Mouse (Mus musculus) frontal cortex, postnatal 36 days (tissue): ENCODE data around the gene Slain2.
A peak's percentile ranks its signal among the peaks of the same experiment; 100 is the strongest.
"Not testable (repeated sequence)": the region's sequence is repeated elsewhere in the genome, so short reads cannot be mapped to it uniquely, and the experiment has no call there.

Source experiments
- DNase-seq, 2 experiments: peaks; one replicate each; pipeline ENCODE4 v3.0.0; 2022; ENCODE audit warnings: low spot score in 2 of 2

The Slain2 gene

GRCm38 (mm10) chr5:72950252-72950651 is 36.1 kb downstream of the Slain2 start:
- DNase-seq, result no peak

- no peak for DNase-seq
Measured at GRCm38 (mm10) chr5:72953996-72954604, 40.0 kb downstream of the Slain2 start.

- no peak for DNase-seq
Measured at GRCm38 (mm10) chr5:72957281-72957680, 43.2 kb downstream of the Slain2 start.

- no peak for DNase-seq
Measured at GRCm38 (mm10) chr5:72960096-72960495, 46.0 kb downstream of the Slain2 start.

GRCm38 (mm10) chr5:72965706-72966105 is 51.6 kb downstream of the Slain2 start:
- DNase-seq, result no peak

GRCm38 (mm10) chr5:72972435-72972834 is 58.3 kb downstream of the Slain2 start:
- DNase-seq, result no peak

GRCm38 (mm10) chr5:72972934-72973333 is 58.8 kb downstream of the Slain2 start:
- no peak for DNase-seq

GRCm38 (mm10) chr5:72974602-72975001 is 60.5 kb downstream of the Slain2 start, which contains the start of gene Gm10135:
Gm10135 (minus strand) TSS chr5:72974702.
- DNase-seq, result no peak

GRCm38 (mm10) chr5:72975996-72976395 is 61.9 kb downstream of the Slain2 start:
- no peak for DNase-seq

GRCm38 (mm10) chr5:72976539-72976938 is 62.4 kb downstream of the Slain2 start:
- no peak for DNase-seq

GRCm38 (mm10) chr5:72984091-72984490 is 70.0 kb downstream of the Slain2 start:
- peak in 1 of 2 experiments; percentile 45 for DNase-seq

GRCm38 (mm10) chr5:72987786-72988185 is 73.7 kb downstream of the Slain2 start:
- DNase-seq, result no peak

GRCm38 (mm10) chr5:72989756-72990155 is 75.7 kb downstream of the Slain2 start:
- DNase-seq, result no peak

- DNase-seq, result no peak
Measured at GRCm38 (mm10) chr5:72992474-72992873, 78.4 kb downstream of the Slain2 start.

- no peak for DNase-seq
Measured at GRCm38 (mm10) chr5:72994424-72994823, 80.3 kb downstream of the Slain2 start.

- no peak for DNase-seq
Measured at GRCm38 (mm10) chr5:72994928-72995327, 80.8 kb downstream of the Slain2 start.

GRCm38 (mm10) chr5:72995379-72995778 is 81.3 kb downstream of the Slain2 start:
- no peak for DNase-seq

GRCm38 (mm10) chr5:72998546-72998945 is 84.4 kb downstream of the Slain2 start:
- not testable (repeated sequence) for DNase-seq

GRCm38 (mm10) chr5:73004046-73004445 is 89.9 kb downstream of the Slain2 start:
- no peak for DNase-seq

GRCm38 (mm10) chr5:73006784-73007581 is 92.9 kb downstream of the Slain2 start, which contains the start of gene Slc10a4:
Slc10a4 (plus strand) TSS chr5:73006883.
- no peak for DNase-seq

GRCm38 (mm10) chr5:73007582-73007959 is 93.5 kb downstream of the Slain2 start:
- no peak for DNase-seq

GRCm38 (mm10) chr5:73008230-73008629 is 94.1 kb downstream of the Slain2 start:
- not testable (repeated sequence) for DNase-seq

GRCm38 (mm10) chr5:73011806-73012205 is 97.7 kb downstream of the Slain2 start:
- DNase-seq, result not testable (repeated sequence)
